Comparison of ENCODE assay signal across 8 mouse cellular contexts in genomic region chr5:123436780-123437175, GRCm38 (mm10). TPM values are rescaled to one million over a fixed set of nuclear protein-coding genes. Genes with fewer than 3 reads are reported as not detected.
DNase-seq lines count a peak whose midpoint lies in the region; ATAC-seq and TF ChIP-seq lines count a peak whose summit lies in the region.

No protein-coding gene starts in this region.

- peak; percentile 47 for DNase-seq in gastrocnemius, adult 2 months
- no peak for DNase-seq in gastrocnemius, postnatal 14 days
- DNase-seq in CD4-positive, CD25-positive, alpha-beta regulatory T cell, adult 2 months (ENCODE audit: low read depth, low spot score) = peak; percentile 80
- DNase-seq in c-Kit-positive CD71-negative TER-119-negative erythroid progenitor cells, embryonic 14.5 days (ENCODE audit: low read depth) = peak; percentile 55
- peak; percentile 55 for DNase-seq in forelimb bud, embryonic 11.5 days (ENCODE audit: low read depth, low spot score)
- DNase-seq in kidney, postnatal 4 days = peak; percentile 64 to 68
- DNase-seq in thymus, postnatal 10 days (ENCODE audit: low spot score in 2 of 2) = peak; percentile 15 to 48

- TF ChIP-seq CTCF in gastrocnemius, adult 2 months (IDR thresholded peaks at IDR 0.05) = peak; percentile 86

- H3K27ac ChIP-seq in gastrocnemius, adult 2 months = peak overlapping the region; percentile 85

- H3K4me3 ChIP-seq in gastrocnemius, adult 2 months = peak overlapping the region; percentile 35; the same call in 1 of the 2 replicates

- intact Hi-C loops in gastrocnemius, adult 2 months (cut with DNase I) = loop anchor here (1.0 to 2.0 kb wide), 2 partner anchors 59 to 68 kb away; no protein-coding TSS in a partner anchor
- intact Hi-C loops in gastrocnemius, postnatal 14 days (cut with DNase I; ENCODE audit: low total_unique reads) = loop anchor here (2.0 kb wide), 1 partner anchor 60 kb away; no protein-coding TSS in a partner anchor

- ATAC-seq in megakaryocyte, adult 5-6 weeks (ENCODE audit: poor library complexity, severe bottlenecking) = peak; percentile 56

RNA-seq across cellular contexts. Expression of gene Mlxip, which starts 42.2 kb away (rescaled TPM):
- total RNA-seq in gastrocnemius, adult 2 months (2021) = 10 to 100 TPM; 55.7 to 66.0 TPM
- total RNA-seq in gastrocnemius, postnatal 14 days (2021) = 10 to 100 TPM; 48.5 to 59.9 TPM
- total RNA-seq in megakaryocyte, adult 5-6 weeks (2015) = 37.0 and 40.0 TPM in 2 replicates
- total RNA-seq in megakaryocyte, adult 5-6 weeks (2017) = 11.7 and 15.9 TPM in 2 replicates

RNA-seq across cellular contexts. Expression of gene Lrrc43, which starts 52.3 kb away (rescaled TPM):
- total RNA-seq in gastrocnemius, adult 2 months (2021) = not detected
- total RNA-seq in gastrocnemius, postnatal 14 days (2021) = not detected
- not detected in 2 replicates for total RNA-seq in megakaryocyte, adult 5-6 weeks (2015)
- total RNA-seq in megakaryocyte, adult 5-6 weeks (2017) = not detected in 2 replicates

RNA-seq across cellular contexts. Expression of gene Il31, which starts 52.5 kb away (rescaled TPM):
- total RNA-seq in gastrocnemius, adult 2 months (2021) = not detected
- not detected for total RNA-seq in gastrocnemius, postnatal 14 days (2021)
- not detected in 2 replicates for total RNA-seq in megakaryocyte, adult 5-6 weeks (2015)
- total RNA-seq in megakaryocyte, adult 5-6 weeks (2017) = not detected in 2 replicates
